Mouse (Mus musculus) c-Kit-negative CD71-positive TER-119-positive erythroid progenitor cells, embryonic 14.5 days (primary cell): Measurements from ENCODE around the gene Gng10.

Experiments used
- DNase-seq: peaks from one replicate; pipeline ENCODE4 v3.0.0-alpha.2; 2013; ENCODE audit warnings: low read depth, low spot score

Gene Gng10

DNA sequence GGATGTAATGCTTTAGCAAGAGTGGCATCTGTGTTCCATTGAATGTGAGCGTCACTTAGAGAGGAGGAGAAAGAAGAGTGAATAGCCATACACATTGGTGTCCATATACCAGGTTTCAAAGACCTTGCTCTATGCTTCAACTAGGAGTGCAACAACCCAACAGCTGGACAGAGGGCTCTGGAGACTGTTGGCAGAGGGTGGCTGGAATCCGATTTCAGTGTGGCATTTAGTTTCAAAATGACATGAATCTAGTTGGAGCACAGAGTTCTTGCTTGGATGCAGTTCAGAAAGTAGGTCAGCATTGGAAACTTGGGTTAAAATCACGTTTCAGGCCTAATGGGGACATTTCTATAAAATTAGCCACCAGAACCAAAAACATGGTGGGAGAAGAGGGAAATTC lies 19.7 kb upstream of the Gng10 start:
- DNase-seq, result no peak

- DNase-seq, result no peak
Observed at GRCm38 (mm10) chr4:59016922-59017321, 18.0 kb upstream of the Gng10 start.

DNA sequence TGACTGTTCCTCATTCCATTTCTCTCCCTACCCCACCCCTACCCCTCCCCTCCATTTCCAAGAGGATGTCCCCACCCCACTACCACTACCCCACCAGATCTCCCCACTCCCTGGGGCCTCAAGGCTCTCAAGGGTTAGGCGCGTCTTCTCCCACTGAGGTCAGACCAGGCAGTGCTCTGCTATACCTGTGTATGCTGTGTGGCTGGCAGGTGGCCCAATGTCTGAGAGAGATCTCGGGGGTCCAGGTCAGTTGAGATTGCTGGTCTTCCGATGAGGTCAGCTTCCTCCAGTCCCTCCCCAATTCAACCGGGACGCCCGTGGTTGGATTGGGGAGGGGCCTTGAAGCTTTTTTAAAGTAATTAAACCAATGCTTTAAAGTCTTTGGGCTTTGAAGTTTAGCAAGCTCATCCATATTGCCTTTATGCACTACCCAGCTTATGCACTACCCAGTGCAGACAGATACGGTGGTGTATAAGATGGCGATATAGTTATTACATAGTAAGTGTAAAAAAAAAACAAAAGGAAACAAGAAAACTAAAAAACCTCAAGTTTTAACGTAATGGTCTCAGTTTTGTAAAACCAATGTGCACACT lies 467 bp upstream of the Gng10 start:
- no peak for DNase-seq

DNA sequence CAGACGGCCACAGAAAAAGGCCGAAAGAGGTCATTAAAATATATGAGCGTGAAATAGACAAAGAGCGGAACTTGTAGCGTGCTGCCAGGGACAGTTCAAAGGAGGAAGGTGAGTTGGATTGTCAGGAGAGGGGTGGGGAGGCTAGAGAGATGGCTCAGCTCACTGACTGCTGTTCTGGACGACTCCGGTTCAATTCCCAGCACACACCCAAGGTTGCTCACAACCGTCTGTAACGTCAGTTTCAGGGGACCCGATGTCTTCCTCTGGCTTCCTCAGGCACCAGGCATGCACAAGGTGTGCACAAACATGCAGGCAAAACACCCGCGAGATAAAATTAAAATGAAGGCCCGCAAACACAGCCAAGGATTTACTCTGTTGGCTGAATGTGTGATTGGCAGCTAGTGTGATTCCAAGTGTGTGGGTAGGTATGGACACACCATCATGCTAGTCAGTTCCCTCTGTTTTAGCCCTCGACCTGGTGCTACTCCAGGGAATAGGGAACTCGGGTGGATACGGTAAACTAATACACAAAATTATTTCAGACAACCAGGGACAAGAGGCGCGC lies 980 bp downstream of the Gng10 start:
- DNase-seq, result no peak

- peak; percentile 73 for DNase-seq
Observed at GRCm38 (mm10) chr4:59036490-59037127, 1.7 kb downstream of the Gng10 start.

GRCm38 (mm10) chr4:59037525-59037924 lies 2.6 kb downstream of the Gng10 start:
- no peak for DNase-seq

- no peak for DNase-seq
Observed at GRCm38 (mm10) chr4:59040397-59041287, 5.8 kb downstream of the Gng10 start.

- no peak for DNase-seq
Observed at GRCm38 (mm10) chr4:59043074-59043473, 8.2 kb downstream of the Gng10 start.

GRCm38 (mm10) chr4:59043891-59044290 lies 9.0 kb downstream of the Gng10 start:
- no peak for DNase-seq

- DNase-seq, result no peak
Observed at GRCm38 (mm10) chr4:59047222-59047621, 12.3 kb downstream of the Gng10 start.

- no peak for DNase-seq
Observed at GRCm38 (mm10) chr4:59051081-59051480, 16.2 kb downstream of the Gng10 start.

- no peak for DNase-seq
Observed at GRCm38 (mm10) chr4:59057929-59058328, 23.0 kb downstream of the Gng10 start.

DNA sequence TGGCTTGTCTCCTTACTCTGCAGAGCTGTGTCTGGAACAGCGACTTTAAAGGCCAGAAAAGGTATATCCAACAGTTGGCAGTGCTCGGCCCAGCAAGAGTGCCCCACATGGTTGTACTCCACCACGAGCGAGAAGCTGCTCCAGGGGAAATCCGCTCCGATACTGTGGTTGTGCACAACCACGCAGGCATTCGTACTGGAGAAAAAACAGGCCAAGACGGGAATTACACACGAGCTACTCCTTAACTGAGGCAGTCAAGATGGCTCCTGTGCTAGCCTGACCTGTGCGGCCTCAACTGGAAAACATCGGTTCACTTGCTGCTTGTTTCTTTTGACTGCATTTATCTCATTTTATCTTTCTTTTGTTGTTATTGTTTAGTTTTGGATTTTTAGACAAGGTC lies 27.6 kb downstream of the Gng10 start:
- DNase-seq, result no peak

GRCm38 (mm10) chr4:59069276-59069675 lies 34.4 kb downstream of the Gng10 start:
- DNase-seq, result no peak

- no peak for DNase-seq
Observed at GRCm38 (mm10) chr4:59083430-59083829, 48.5 kb downstream of the Gng10 start.

- DNase-seq, result no peak
Observed at GRCm38 (mm10) chr4:59089391-59089790, 54.5 kb downstream of the Gng10 start.
